Mouse (Mus musculus) lung, adult 2 months (tissue): ENCODE measurements around the gene Ebf3. TPM values are rescaled to one million over a fixed set of nuclear protein-coding genes. Genes with fewer than 3 reads are reported as not detected.

Experiments
- DNase-seq: peaks from one replicate; pipeline ENCODE4 v3.0.0; 2022
- H3K4me1 ChIP-seq: fragments of 200-500 bp; 2 replicates; pipeline ENCODE4 v1.6.1; 2011; ENCODE audit warnings: low read length; ENCODE audit not compliant: control insufficient read depth, insufficient read depth
- H3K4me3 ChIP-seq: fragments of 200-500 bp; replicated peaks from 2 replicates; pipeline ENCODE3; 2011; ENCODE audit warnings: low read depth, mild to moderate bottlenecking, control low read depth, low read length; ENCODE audit errors: extremely low read depth
- CTCF ChIP-seq: fragments of 200-500 bp; IDR thresholded peaks from 2 replicates; pipeline ENCODE4 v1.5.1; 2011; ENCODE audit warnings: mild to moderate bottlenecking, low read length, control low read depth; ENCODE audit not compliant: insufficient read depth
- POLR2A ChIP-seq: fragments of 200-500 bp; IDR thresholded peaks from 2 replicates; pipeline ENCODE4 v1.6.1; 2011; ENCODE audit warnings: low read depth, mild to moderate bottlenecking, control low read depth, low read length, borderline replicate concordance; ENCODE audit errors: extremely low read depth
- WGBS: fragments of 180-500 bp; shearing (Covaris S2); methylation state at CpG from one replicate; pipeline ENCODE4 v1.1.7; 2018; 5-methylcytosine and 5-hydroxymethylcytosine counted together
- polyA plus RNA-seq: library from polyadenylated mRNA; depleted of rRNA; stranded (reverse); fragments of >200 nt; gene quantifications from 2 replicates; pipeline ENCODE4 v1.2.3, GENCODE M21; 2012

Gene Ebf3
- polyA plus RNA-seq, 1 experiment = 0.83 TPM

- H3K4me1 ChIP-seq = peaks cover 8% of the 10 kb centered on the region
- no peak overlapping the region for H3K4me3 ChIP-seq
- no peak for TF ChIP-seq POLR2A
- no peak for TF ChIP-seq CTCF
- WGBS = 14% methylated on average over 17 of the region's 17 CpGs
- no peak for DNase-seq
Measured at GRCm38 (mm10) chr7:137312166-137312932, 1.9 kb downstream of the Ebf3 start.

- no peak overlapping the region for H3K4me3 ChIP-seq
- DNase-seq = no peak
- TF ChIP-seq CTCF (no peak), POLR2A (no peak)
- peaks cover 8% of the 10 kb centered on the region for H3K4me1 ChIP-seq
- 12% methylated on average over 8 of the region's 8 CpGs for WGBS
Measured at GRCm38 (mm10) chr7:137311341-137312110, 2.7 kb downstream of the Ebf3 start.

- WGBS = 5% methylated on average over 11 of the region's 11 CpGs
- Histone ChIP-seq H3K4me1 (peaks cover 8% of the 10 kb centered on the region), H3K4me3 (no peak overlapping the region)
- TF ChIP-seq POLR2A (no peak), CTCF (no peak)
- DNase-seq = no peak
Measured at GRCm38 (mm10) chr7:137310876-137311275, 3.4 kb downstream of the Ebf3 start.

GRCm38 (mm10) chr7:137310091-137310761 lies 4.0 kb downstream of the Ebf3 start:
- Histone ChIP-seq H3K4me3 (no peak overlapping the region), H3K4me1 (peaks cover 8% of the 10 kb centered on the region)
- WGBS = 4% methylated on average over 47 of the region's 49 CpGs
- no peak for DNase-seq
- TF ChIP-seq CTCF (no peak), POLR2A (no peak)

- no peak for DNase-seq
- TF ChIP-seq POLR2A = no peak
- 5% methylated on average over 93 of the region's 93 CpGs for WGBS
- Histone ChIP-seq H3K4me3 (no peak overlapping the region), H3K4me1 (peaks cover 5% of the 10 kb centered on the region; the same call in 1 of the 2 replicates)
Measured at GRCm38 (mm10) chr7:137309071-137310066, 4.9 kb downstream of the Ebf3 start.

- H3K4me1 ChIP-seq = peaks cover 5% of the 10 kb centered on the region; the same call in 1 of the 2 replicates
- DNase-seq = no peak
- 39% methylated on average over 19 of the region's 19 CpGs for WGBS
- TF ChIP-seq CTCF (no peak), POLR2A (no peak)
- H3K4me3 ChIP-seq = no peak overlapping the region
Measured at GRCm38 (mm10) chr7:137308061-137309060, 5.9 kb downstream of the Ebf3 start.

GRCm38 (mm10) chr7:137307131-137307530 lies 7.1 kb downstream of the Ebf3 start:
- TF ChIP-seq CTCF (no peak), POLR2A (no peak)
- DNase-seq = no peak
- no peak overlapping the region for H3K4me3 ChIP-seq
- H3K4me1 ChIP-seq = no peaks in the 10 kb centered on the region
- whole genome bisulfite sequencing = 27% methylated on average over 8 of the region's 8 CpGs

GRCm38 (mm10) chr7:137306127-137306526 lies 8.1 kb downstream of the Ebf3 start:
- WGBS = 53% methylated on average over 9 of the region's 9 CpGs
- TF ChIP-seq CTCF = no peak
- TF ChIP-seq POLR2A = no peak
- DNase-seq = no peak
- no peak overlapping the region for H3K4me3 ChIP-seq
- no peaks in the 10 kb centered on the region for H3K4me1 ChIP-seq
